Mouse (Mus musculus) brain, embryonic 14.5 days (tissue): Measurements from ENCODE around the gene Snx20.

Source experiments
- CTCF ChIP-seq: fragments of 200-500 bp; IDR thresholded peaks from 2 replicates; pipeline ENCODE4 v1.5.1; 2012; ENCODE audit warnings: inconsistent platforms, mild to moderate bottlenecking, moderate library complexity, borderline replicate concordance; ENCODE audit not compliant: insufficient read depth, insufficient read length; ENCODE audit errors: extremely low read depth
- POLR2A ChIP-seq: fragments of 200-500 bp; IDR thresholded peaks from 2 replicates; pipeline ENCODE4 v1.6.1; 2012; ENCODE audit warnings: mild to moderate bottlenecking, inconsistent platforms, borderline replicate concordance; ENCODE audit not compliant: poor library complexity, insufficient read depth, insufficient read length, severe bottlenecking; ENCODE audit errors: extremely low read depth

- TF ChIP-seq CTCF, result no peak
- no peak for TF ChIP-seq POLR2A
These were observed 2.6 kb downstream of the Snx20 start for GRCm38 (mm10) chr8:88633343-88633765.
